ENCODE assay signal across 10 mouse cellular contexts in the genomic region with DNA sequence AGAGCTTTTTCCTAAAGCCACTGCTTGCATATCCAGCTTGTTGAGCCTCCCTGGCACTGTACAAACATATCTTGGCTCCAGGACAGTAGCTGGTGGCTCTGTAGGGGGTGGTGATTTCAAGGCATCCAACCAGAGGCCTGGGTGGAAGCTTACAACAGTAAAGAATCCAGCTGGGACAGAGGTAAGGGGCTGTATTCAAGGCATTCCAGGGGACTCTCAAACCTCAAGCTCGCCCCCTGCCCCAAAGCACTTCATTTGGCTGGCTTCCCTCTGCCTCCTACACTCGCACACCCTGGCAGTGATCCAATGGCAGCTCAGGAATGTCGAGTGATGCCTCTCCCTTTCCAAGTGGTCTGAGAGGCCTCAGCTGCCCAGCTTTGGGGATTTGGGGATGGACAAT. TPM values are rescaled to one million over a fixed set of nuclear protein-coding genes. Genes with fewer than 3 reads are reported as not detected.
A peak's percentile ranks its signal among the peaks of the same experiment; 100 is the strongest.
DNase-seq lines count a peak whose midpoint lies in the region; ATAC-seq and TF ChIP-seq lines count a peak whose summit lies in the region.
"Had no signal": no experiment of that assay in that cellular context is flagged by ENCODE, and none has a peak within 500 bp of the region (broad histone marks: within the 10 kb centered on the region; RNA-seq: fewer than 3 reads in every experiment).

No protein-coding gene starts in this region.

- peak; percentile 62 for DNase-seq in cerebellum, adult 11-12 months
- DNase-seq in retina, postnatal 1 day, result peak; percentile 67
- no peak for DNase-seq in retina, embryonic 14.5 days (ENCODE audit: low spot score)
- peak; percentile 58 to 71 for DNase-seq in kidney, postnatal 36 days
- no peak for DNase-seq in thymus, adult 2 months
- no peak for DNase-seq in left cerebral cortex, postnatal 36 days (ENCODE audit: low spot score in 2 of 2)
- no peak for DNase-seq in gastrocnemius, adult 18-20 months (ENCODE audit: low spot score)
- DNase-seq: B cell, adult 2 months had no signal

- no peak for TF ChIP-seq POLR2A in thymus, adult 2 months (IDR thresholded peaks at IDR 0.05; ENCODE audit: control insufficient read depth, extremely low read depth, insufficient read depth, low read length, poor library complexity)

- no peak for ATAC-seq in cerebellum, adult (ENCODE audit: insufficient number of reproducible peaks, low FRiP score, low TSS enrichment)

- no peak overlapping the region for H3K4me3 ChIP-seq in thymus, adult 2 months (ENCODE audit: control insufficient read depth, insufficient read depth, low read length)
- H3K4me3 ChIP-seq: liver, embryonic 15.5 days had no signal

- 82% methylated on average over 3 of the region's 3 CpGs for WGBS in thymus, adult 2 months

- no peak for TF ChIP-seq CTCF in thymus, adult 2 months (IDR thresholded peaks at IDR 0.05; ENCODE audit: borderline replicate concordance, control insufficient read depth, extremely low read depth, insufficient read depth, low read length, poor library complexity)

- H3K27ac ChIP-seq in thymus, adult 2 months (ENCODE audit: control insufficient read depth, insufficient read depth, low read length), result no peak overlapping the region
- H3K27ac ChIP-seq: liver, embryonic 15.5 days had no signal

- no peaks in the 10 kb centered on the region for H3K36me3 ChIP-seq in thymus, adult 2 months (ENCODE audit: control insufficient read depth, insufficient read depth, low read length)

- H3K4me1 ChIP-seq in thymus, adult 2 months (replicated peaks; ENCODE audit: control insufficient read depth, insufficient read depth, low read length), result peaks cover 9% of the 10 kb centered on the region; the same call in 1 of the 2 replicates

- intact Hi-C loops in left cerebral cortex, postnatal 36 days (cut with DNase I), result no loop called here

- H3K27me3 ChIP-seq in thymus, adult 2 months (ENCODE audit: control insufficient read depth, insufficient read depth, low read length), result no peaks in the 10 kb centered on the region; the same call in 1 of the 2 replicates

RNA-seq across cellular contexts. Expression of gene Fads3, which starts 2.5 kb away (rescaled TPM):
- polyA plus RNA-seq in thymus, adult 2 months (2012; rRNA removed), result 13.6 and 19.9 TPM in 2 replicates
- total RNA-seq in left cerebral cortex, postnatal 36 days (2021), result 10 to 100 TPM; 26.1 to 29.6 TPM
- total RNA-seq in gastrocnemius, adult 18-20 months (2021), result 1 to 10 TPM; 2.2 to 5.7 TPM

RNA-seq across cellular contexts. Expression of gene Rab3il1, which starts 37.4 kb away (rescaled TPM):
- 12.8 and 15.7 TPM in 2 replicates for polyA plus RNA-seq in thymus, adult 2 months (2012; rRNA removed)
- 1 to 10 TPM; 8.5 to 9.9 TPM for total RNA-seq in left cerebral cortex, postnatal 36 days (2021)
- 1 to 10 TPM; 3.0 to 4.5 TPM for total RNA-seq in gastrocnemius, adult 18-20 months (2021)

RNA-seq across cellular contexts. Expression of gene Best1, which starts 37.5 kb away (rescaled TPM):
- polyA plus RNA-seq in thymus, adult 2 months (2012; rRNA removed), result 0.31 and 0.33 TPM in 2 replicates
- 1 to 10 TPM; 1.0 to 1.2 TPM for total RNA-seq in left cerebral cortex, postnatal 36 days (2021)
- under 1 TPM; 0.11 to 0.24 TPM for total RNA-seq in gastrocnemius, adult 18-20 months (2021)

RNA-seq across cellular contexts. Expression of gene Fth1, which starts 58.5 kb away (rescaled TPM):
- polyA plus RNA-seq in thymus, adult 2 months (2012; rRNA removed), result 2,238 and 2,885 TPM in 2 replicates
- 1,000 to 10,000 TPM; 2,116 to 2,547 TPM for total RNA-seq in left cerebral cortex, postnatal 36 days (2021)
- total RNA-seq in gastrocnemius, adult 18-20 months (2021), result 1,000 to 10,000 TPM; 2,098 to 2,234 TPM

Comparison
In these comparisons a context has a peak if more than half of its experiments do, and no peak if none do; other contexts are left out.
1. DNase-seq: peak in cerebellum, adult 11-12 months (single experiment), retina, postnatal 1 day (single experiment) and kidney, postnatal 36 days (2 of 2); none in retina, embryonic 14.5 days (single experiment), thymus, adult 2 months (single experiment), left cerebral cortex, postnatal 36 days (0 of 2) and gastrocnemius, adult 18-20 months (single experiment).
2. RNA of gene Fads3, which starts 2.5 kb away (total RNA-seq): 26.1 to 29.6 TPM in left cerebral cortex, postnatal 36 days; 2.2 to 5.7 TPM in gastrocnemius, adult 18-20 months; every median in the first group is over 4 times any median in the second.